In the genomic region with DNA sequence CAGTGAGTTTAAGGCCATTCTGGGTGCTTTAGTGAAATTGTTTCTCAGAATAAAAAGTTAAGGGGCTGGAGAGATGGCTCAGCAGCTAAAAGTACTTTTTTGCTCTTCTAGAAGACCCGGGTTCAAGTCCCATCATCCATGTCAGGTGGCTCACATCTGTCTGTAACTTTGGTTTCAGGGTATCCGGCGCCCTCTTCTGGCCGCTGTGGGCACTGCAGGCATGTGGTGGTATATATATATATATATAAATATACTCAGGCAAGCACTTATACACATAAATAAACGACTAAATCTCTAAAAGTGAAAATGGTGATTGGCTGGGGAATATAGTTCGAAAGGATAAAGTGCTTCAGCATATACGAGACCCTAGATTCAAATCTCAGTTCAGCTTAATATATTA, we compare ENCODE assay signal across 11 mouse cellular contexts.
A peak's percentile ranks its signal among the peaks of the same experiment; 100 is the strongest.
DNase-seq lines count a peak whose midpoint lies in the region; ATAC-seq and TF ChIP-seq lines count a peak whose summit lies in the region.
"Had no signal": no experiment of that assay in that cellular context is flagged by ENCODE, and none has a peak within 500 bp of the region (broad histone marks: within the 10 kb centered on the region; RNA-seq: fewer than 3 reads in every experiment).

No protein-coding gene starts in this region.

- DNase-seq in kidney, adult 9 months: peak; percentile 40
- no peak for DNase-seq in testis, postnatal 10 days (ENCODE audit: low spot score)
- no peak for DNase-seq in brain, embryonic 14.5 days (ENCODE audit: low read depth)
- DNase-seq in stomach, postnatal 0 days (ENCODE audit: low spot score): peak; percentile 35
- DNase-seq in frontal cortex, postnatal 25 days (ENCODE audit: low spot score in 2 of 2): no peak
- DNase-seq: adrenal gland, postnatal 36 days had no signal

- no peak for TF ChIP-seq POLR2A in testis, adult 2 months (IDR thresholded peaks at IDR 0.05; ENCODE audit: control insufficient read depth, low read depth, low read length)
- TF ChIP-seq POLR2A in brain, embryonic 14.5 days (IDR thresholded peaks at IDR 0.05; ENCODE audit: borderline replicate concordance, extremely low read depth, insufficient read depth, insufficient read length, poor library complexity, severe bottlenecking): no peak

- 74% methylated on average over 7 of the region's 7 CpGs for WGBS in kidney, embryonic 15.5 days
- WGBS in stomach, postnatal 0 days: 72% methylated on average over 7 of the region's 7 CpGs
- WGBS in midbrain, embryonic 15.5 days: 76% methylated on average over 7 of the region's 7 CpGs

- no peaks in the 10 kb centered on the region for H3K9me3 ChIP-seq in kidney, embryonic 15.5 days (replicated peaks)
- H3K9me3 ChIP-seq in stomach, postnatal 0 days (ENCODE audit: control insufficient read depth, low read length): no peaks in the 10 kb centered on the region
- no peaks in the 10 kb centered on the region for H3K9me3 ChIP-seq in midbrain, embryonic 15.5 days
- H3K9me3 ChIP-seq: limb, embryonic 10.5 days had no signal

- H3K4me2 ChIP-seq in kidney, embryonic 15.5 days: no peak overlapping the region
- H3K4me2 ChIP-seq in stomach, postnatal 0 days (replicated peaks; ENCODE audit: low read depth): no peak overlapping the region
- no peak overlapping the region for H3K4me2 ChIP-seq in midbrain, embryonic 15.5 days

- no peaks in the 10 kb centered on the region for H3K36me3 ChIP-seq in kidney, embryonic 15.5 days
- H3K36me3 ChIP-seq in testis, adult 2 months (ENCODE audit: control insufficient read depth, insufficient read depth, low read length): no peaks in the 10 kb centered on the region
- no peaks in the 10 kb centered on the region for H3K36me3 ChIP-seq in stomach, postnatal 0 days (ENCODE audit: control insufficient read depth, insufficient read depth, low read length)
- H3K36me3 ChIP-seq in midbrain, embryonic 15.5 days (replicated peaks): no peaks in the 10 kb centered on the region
- H3K36me3 ChIP-seq: limb, embryonic 10.5 days had no signal

- no peak overlapping the region for H3K27ac ChIP-seq in kidney, embryonic 15.5 days
- H3K27ac ChIP-seq in testis, adult 2 months (ENCODE audit: control insufficient read depth, insufficient read depth, low read depth, low read length): no peak overlapping the region
- no peak overlapping the region for H3K27ac ChIP-seq in stomach, postnatal 0 days (replicated peaks)
- H3K27ac ChIP-seq in midbrain, embryonic 15.5 days: no peak overlapping the region
- H3K27ac ChIP-seq: limb, embryonic 10.5 days had no signal

- ATAC-seq in kidney, embryonic 15.5 days (replicated peaks; ENCODE audit: low FRiP score): no peak
- ATAC-seq in stomach, postnatal 0 days (ENCODE audit: low FRiP score, low TSS enrichment): no peak
- ATAC-seq in midbrain, embryonic 15.5 days (replicated peaks): no peak

- peak; percentile 68; the same call in 1 of the 2 replicates for TF ChIP-seq CTCF in testis, adult 2 months (IDR thresholded peaks at IDR 0.05; ENCODE audit: control insufficient read depth, insufficient read depth, insufficient replicate concordance, low read depth, low read length)
- TF ChIP-seq CTCF in brain, embryonic 14.5 days (IDR thresholded peaks at IDR 0.05; ENCODE audit: borderline replicate concordance, extremely low read depth, insufficient read depth, insufficient read length): peak; percentile 30; the same call in 1 of the 2 replicates
- peak; percentile 59 for TF ChIP-seq CTCF in stomach, postnatal 0 days (IDR thresholded peaks at IDR 0.05; ENCODE audit: low read depth)

- no peak for TF ChIP-seq EP300 in stomach, postnatal 0 days (optimal IDR thresholded peaks at IDR 0.05)

- H3K27me3 ChIP-seq in kidney, embryonic 15.5 days: no peaks in the 10 kb centered on the region; the same call in 1 of the 2 replicates
- no peaks in the 10 kb centered on the region for H3K27me3 ChIP-seq in testis, adult 2 months (ENCODE audit: control insufficient read depth, insufficient read depth, low read length)
- H3K27me3 ChIP-seq in stomach, postnatal 0 days (ENCODE audit: control insufficient read depth, insufficient read depth, low read length): no peaks in the 10 kb centered on the region
- no peaks in the 10 kb centered on the region for H3K27me3 ChIP-seq in midbrain, embryonic 15.5 days (replicated peaks)

- H3K9ac ChIP-seq in kidney, embryonic 15.5 days: no peak overlapping the region
- no peak overlapping the region for H3K9ac ChIP-seq in stomach, postnatal 0 days (ENCODE audit: low read length)
- no peak overlapping the region for H3K9ac ChIP-seq in midbrain, embryonic 15.5 days

- no peaks in the 10 kb centered on the region for H3K4me1 ChIP-seq in kidney, embryonic 15.5 days
- no peaks in the 10 kb centered on the region for H3K4me1 ChIP-seq in testis, adult 2 months (ENCODE audit: control insufficient read depth, insufficient read depth, low read length)
- H3K4me1 ChIP-seq in stomach, postnatal 0 days (replicated peaks; ENCODE audit: control insufficient read depth, insufficient read depth): no peaks in the 10 kb centered on the region
- H3K4me1 ChIP-seq in midbrain, embryonic 15.5 days: peaks cover 3% of the 10 kb centered on the region; the same call in 1 of the 2 replicates
- H3K4me1 ChIP-seq: limb, embryonic 10.5 days had no signal

- no peak overlapping the region for H3K4me3 ChIP-seq in kidney, embryonic 15.5 days (replicated peaks)
- no peak overlapping the region for H3K4me3 ChIP-seq in testis, adult 2 months (ENCODE audit: control insufficient read depth, low read depth, low read length)
- H3K4me3 ChIP-seq in stomach, postnatal 0 days (ENCODE audit: low read depth, low read length): no peak overlapping the region
- no peak overlapping the region for H3K4me3 ChIP-seq in midbrain, embryonic 15.5 days
- H3K4me3 ChIP-seq: limb, embryonic 10.5 days; myocyte had no signal

Comparison
In these comparisons a context has a peak if more than half of its experiments do, and no peak if none do; other contexts are left out.
1. DNase-seq: peak in kidney, adult 9 months (single experiment) and stomach, postnatal 0 days (single experiment); none in testis, postnatal 10 days (single experiment), brain, embryonic 14.5 days (single experiment) and frontal cortex, postnatal 25 days (0 of 2).
2. Peak in every context shown above with its lines, with median percentiles within 50 percentile points of each other: CTCF ChIP-seq.